Mouse (Mus musculus) thymus, postnatal 14 days (tissue): ENCODE measurements around the gene Cox7b2.
"Not testable (repeated sequence)": the region's sequence is repeated elsewhere in the genome, so short reads cannot be mapped to it uniquely, and the experiment has no call there.

Experiments used
- DNase-seq: peaks from one replicate; pipeline ENCODE4 v3.0.0; 2021

Gene Cox7b2

GRCm38 (mm10) chr5:71548079-71548478, at the start of gene Cox7b2:
TSS of gene Cox7b2 (minus strand) at chr5:71548205.
- no peak for DNase-seq

- no peak for DNase-seq
These were observed 47.3 kb upstream of the Cox7b2 start for GRCm38 (mm10) chr5:71595321-71595720.

- no peak for DNase-seq
These were observed 45.8 kb upstream of the Cox7b2 start for GRCm38 (mm10) chr5:71593745-71594255.

GRCm38 (mm10) chr5:71571646-71572237, 23.7 kb upstream of the Cox7b2 start:
- no peak for DNase-seq

GRCm38 (mm10) chr5:71545554-71545953, 2.5 kb downstream of the Cox7b2 start:
- no peak for DNase-seq

- DNase-seq: not testable (repeated sequence)
These were observed 22.5 kb downstream of the Cox7b2 start for GRCm38 (mm10) chr5:71525486-71525885.

GRCm38 (mm10) chr5:71502058-71502678, 45.8 kb downstream of the Cox7b2 start:
- DNase-seq: peak; percentile 23

GRCm38 (mm10) chr5:71495621-71496020, 52.4 kb downstream of the Cox7b2 start:
- DNase-seq: no peak

- DNase-seq: no peak
These were observed 91.0 kb downstream of the Cox7b2 start for GRCm38 (mm10) chr5:71456957-71457356.

- no peak for DNase-seq
These were observed 107.8 kb downstream of the Cox7b2 start for GRCm38 (mm10) chr5:71440174-71440573.
